Mouse (Mus musculus): Measurements from ENCODE around the gene Adap1. TPM values are rescaled to one million over a fixed set of nuclear protein-coding genes. Genes with fewer than 3 reads are reported as not detected.

The Adap1 gene
- total and polyA plus RNA-seq, 3 experiments, result 1.5 to 2.8 (median 1.7) TPM

DNA sequence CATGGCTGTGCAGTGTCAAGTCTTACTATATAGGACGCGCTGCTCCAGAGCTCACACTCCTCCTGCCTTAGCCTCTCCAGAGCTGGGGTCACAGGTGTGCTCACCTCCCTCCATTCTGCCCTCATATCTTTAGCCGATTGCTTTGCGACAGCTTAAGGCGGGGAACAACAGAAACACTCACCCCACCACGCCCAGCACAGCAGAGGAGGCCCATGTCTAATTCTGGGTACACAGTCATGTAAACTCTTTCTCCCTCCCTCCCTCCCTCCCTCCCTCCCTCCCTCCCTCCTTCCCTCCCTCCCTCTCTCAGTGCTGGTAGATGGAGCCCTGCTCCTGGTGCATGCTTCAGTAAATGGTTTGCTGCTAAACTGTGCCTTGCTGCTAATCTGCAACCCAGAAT is 24.3 kb upstream of the Adap1 start:
- Histone ChIP-seq H3K36me3 (ENCODE audit: control insufficient read depth, insufficient read depth, low read length) (no peaks in the 10 kb centered on the region), H3K27ac (no peak overlapping the region), H3K4me1 (ENCODE audit: control insufficient read depth, insufficient read depth, low read length) (no peaks in the 10 kb centered on the region), H3K27me3 (ENCODE audit: control insufficient read depth, insufficient read depth, low read length) (no peaks in the 10 kb centered on the region), H3K79me2 (replicated peaks; ENCODE audit: control insufficient read depth, insufficient read depth, low read length) (no peaks in the 10 kb centered on the region), H3K9ac (ENCODE audit: low read depth, low read length) (no peak overlapping the region), H3K4me3 (no peak overlapping the region)
- no peak for TF ChIP-seq POLR2A (IDR thresholded peaks at IDR 0.05; ENCODE audit: insufficient read depth, low read depth, low read length)
- TF ChIP-seq EP300 (IDR thresholded peaks at IDR 0.05; ENCODE audit: insufficient read depth, low read depth, low read length), result no peak
- no peak for TF ChIP-seq CTCF (IDR thresholded peaks at IDR 0.05)
- no peak for DNase-seq
- intact Hi-C loops (cut with DNase I), result no loop called here
- 68% methylated on average over 6 of the region's 6 CpGs for WGBS

GRCm38 (mm10) chr5:139347225-139347624 is 21.8 kb upstream of the Adap1 start:
- no peak for DNase-seq
- H3K4me3 ChIP-seq, result no peak overlapping the region
- TF ChIP-seq POLR2A (IDR thresholded peaks at IDR 0.05; ENCODE audit: insufficient read depth, low read depth, low read length) (no peak), CTCF (IDR thresholded peaks at IDR 0.05) (no peak), EP300 (IDR thresholded peaks at IDR 0.05; ENCODE audit: insufficient read depth, low read depth, low read length) (no peak)
- no peaks in the 10 kb centered on the region for H3K27me3 ChIP-seq (ENCODE audit: control insufficient read depth, insufficient read depth, low read length)
- intact Hi-C loops (cut with DNase I), result no loop called here
- H3K79me2 ChIP-seq (replicated peaks; ENCODE audit: control insufficient read depth, insufficient read depth, low read length), result no peaks in the 10 kb centered on the region
- H3K27ac ChIP-seq, result no peak overlapping the region
- 76% methylated on average over 1 of the region's 1 CpGs for WGBS
- peaks cover 1% of the 10 kb centered on the region; the same call in 1 of the 2 replicates for H3K4me1 ChIP-seq (ENCODE audit: control insufficient read depth, insufficient read depth, low read length)
- H3K9ac ChIP-seq (ENCODE audit: low read depth, low read length), result no peak overlapping the region
- H3K36me3 ChIP-seq (ENCODE audit: control insufficient read depth, insufficient read depth, low read length), result no peaks in the 10 kb centered on the region

DNA sequence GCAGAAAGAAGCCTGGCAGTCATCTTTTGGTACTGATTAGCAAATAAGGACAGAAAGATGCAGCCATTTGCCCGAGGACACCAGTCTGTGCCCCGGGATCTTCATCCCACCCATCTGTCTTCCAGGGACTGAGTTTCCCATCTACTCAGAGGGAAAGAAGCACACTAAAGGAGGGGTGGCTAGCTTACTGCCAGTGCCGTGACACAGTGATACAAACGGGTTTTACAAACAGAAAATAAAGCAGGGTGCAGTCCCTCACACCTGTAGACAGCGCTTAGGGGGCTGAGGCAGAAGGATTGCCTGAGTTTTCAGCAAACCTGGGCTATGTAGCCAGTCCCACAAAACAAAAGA is 19.9 kb upstream of the Adap1 start:
- H3K36me3 ChIP-seq (ENCODE audit: control insufficient read depth, insufficient read depth, low read length), result no peaks in the 10 kb centered on the region
- intact Hi-C loops (cut with DNase I), result no loop called here
- no peak overlapping the region for H3K9ac ChIP-seq (ENCODE audit: low read depth, low read length)
- TF ChIP-seq POLR2A (IDR thresholded peaks at IDR 0.05; ENCODE audit: insufficient read depth, low read depth, low read length) (no peak), CTCF (IDR thresholded peaks at IDR 0.05) (no peak), EP300 (IDR thresholded peaks at IDR 0.05; ENCODE audit: insufficient read depth, low read depth, low read length) (no peak)
- whole genome bisulfite sequencing, result 16% methylated on average over 5 of the region's 5 CpGs
- no peaks in the 10 kb centered on the region for H3K27me3 ChIP-seq (ENCODE audit: control insufficient read depth, insufficient read depth, low read length)
- H3K4me1 ChIP-seq (ENCODE audit: control insufficient read depth, insufficient read depth, low read length), result peaks cover 1% of the 10 kb centered on the region; the same call in 1 of the 2 replicates
- DNase-seq, result no peak
- peak overlapping the region; percentile 65 for H3K27ac ChIP-seq
- no peaks in the 10 kb centered on the region for H3K79me2 ChIP-seq (replicated peaks; ENCODE audit: control insufficient read depth, insufficient read depth, low read length)
- H3K4me3 ChIP-seq, result peak overlapping the region; percentile 28

- Histone ChIP-seq H3K9ac (ENCODE audit: low read depth, low read length) (peak overlapping the region; percentile 91), H3K79me2 (replicated peaks; ENCODE audit: control insufficient read depth, insufficient read depth, low read length) (no peaks in the 10 kb centered on the region), H3K4me3 (peak overlapping the region; percentile 88), H3K4me1 (ENCODE audit: control insufficient read depth, insufficient read depth, low read length) (peaks cover 1% of the 10 kb centered on the region; the same call in 1 of the 2 replicates), H3K36me3 (ENCODE audit: control insufficient read depth, insufficient read depth, low read length) (no peaks in the 10 kb centered on the region), H3K27ac (peak overlapping the region; percentile 93), H3K27me3 (ENCODE audit: control insufficient read depth, insufficient read depth, low read length) (no peaks in the 10 kb centered on the region)
- intact Hi-C loops (cut with DNase I), result loop anchor here (5.0 kb wide), 1 partner anchor 137 kb away; the partner anchor contains the start of gene Zfand2a
- peak; percentile 93 for TF ChIP-seq POLR2A (IDR thresholded peaks at IDR 0.05; ENCODE audit: insufficient read depth, low read depth, low read length)
- TF ChIP-seq EP300 (IDR thresholded peaks at IDR 0.05; ENCODE audit: insufficient read depth, low read depth, low read length), result 0 out of 2 replicates have a peak, but pooled peaks have one; percentile 56
- no peak for TF ChIP-seq CTCF (IDR thresholded peaks at IDR 0.05)
- under 1% methylated on average over 33 of the region's 33 CpGs for WGBS
- peak; percentile 95 to 98 for DNase-seq
These were observed 19.4 kb upstream of the Adap1 start for GRCm38 (mm10) chr5:139344687-139345363.

GRCm38 (mm10) chr5:139344021-139344686 is 18.7 kb upstream of the Adap1 start:
- 3% methylated on average over 12 of the region's 12 CpGs for WGBS
- H3K9ac ChIP-seq (ENCODE audit: low read depth, low read length), result peak overlapping the region; percentile 91
- no peaks in the 10 kb centered on the region for H3K27me3 ChIP-seq (ENCODE audit: control insufficient read depth, insufficient read depth, low read length)
- peak overlapping the region; percentile 93 for H3K27ac ChIP-seq
- TF ChIP-seq CTCF (IDR thresholded peaks at IDR 0.05) (peak; percentile 94), EP300 (IDR thresholded peaks at IDR 0.05; ENCODE audit: insufficient read depth, low read depth, low read length) (no peak)
- H3K36me3 ChIP-seq (ENCODE audit: control insufficient read depth, insufficient read depth, low read length), result no peaks in the 10 kb centered on the region
- DNase-seq, result peak; percentile 77 to 80
- peaks cover 1% of the 10 kb centered on the region; the same call in 1 of the 2 replicates for H3K4me1 ChIP-seq (ENCODE audit: control insufficient read depth, insufficient read depth, low read length)
- intact Hi-C loops (cut with DNase I), result loop anchor here (5.0 kb wide), 1 partner anchor 138 kb away; the partner anchor contains the start of gene Zfand2a
- H3K4me3 ChIP-seq, result peak overlapping the region; percentile 88
- H3K79me2 ChIP-seq (replicated peaks; ENCODE audit: control insufficient read depth, insufficient read depth, low read length), result no peaks in the 10 kb centered on the region

DNA sequence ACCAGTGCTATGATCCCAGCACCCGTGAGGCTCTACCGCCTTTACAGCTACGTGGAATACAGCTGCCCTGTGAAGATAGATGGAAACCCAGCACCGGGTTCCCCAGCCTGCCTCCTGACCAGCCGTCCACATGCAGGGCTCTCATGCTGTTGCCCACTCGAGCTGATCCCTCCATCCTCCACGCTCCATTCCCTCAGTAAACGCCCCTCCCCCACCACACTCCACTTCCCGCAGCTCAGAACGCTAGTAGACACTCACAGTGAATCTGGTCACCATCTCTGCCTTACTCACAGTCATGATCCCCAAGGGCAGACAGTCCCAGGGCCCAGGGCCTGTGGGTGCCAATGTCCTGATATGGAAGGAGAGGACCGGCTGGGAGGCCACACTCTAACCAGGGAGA is 13.5 kb upstream of the Adap1 start:
- Histone ChIP-seq H3K27ac (no peak overlapping the region), H3K9ac (ENCODE audit: low read depth, low read length) (no peak overlapping the region), H3K4me1 (ENCODE audit: control insufficient read depth, insufficient read depth, low read length) (peaks cover under 1% of the 10 kb centered on the region; the same call in 1 of the 2 replicates), H3K79me2 (replicated peaks; ENCODE audit: control insufficient read depth, insufficient read depth, low read length) (no peaks in the 10 kb centered on the region), H3K4me3 (no peak overlapping the region), H3K36me3 (ENCODE audit: control insufficient read depth, insufficient read depth, low read length) (no peaks in the 10 kb centered on the region), H3K27me3 (ENCODE audit: control insufficient read depth, insufficient read depth, low read length) (no peaks in the 10 kb centered on the region)
- TF ChIP-seq CTCF (IDR thresholded peaks at IDR 0.05) (no peak), POLR2A (IDR thresholded peaks at IDR 0.05; ENCODE audit: insufficient read depth, low read depth, low read length) (no peak), EP300 (IDR thresholded peaks at IDR 0.05; ENCODE audit: insufficient read depth, low read depth, low read length) (no peak)
- DNase-seq, result no peak
- intact Hi-C loops (cut with DNase I), result no loop called here
- 66% methylated on average over 11 of the region's 11 CpGs for WGBS

Data from heart, adult 2 months (tissue).